Mouse (Mus musculus): ENCODE measurements around the gene Gm9922.
A peak's percentile ranks its signal among the peaks of the same experiment; 100 is the strongest.

The Gm9922 gene

DNA sequence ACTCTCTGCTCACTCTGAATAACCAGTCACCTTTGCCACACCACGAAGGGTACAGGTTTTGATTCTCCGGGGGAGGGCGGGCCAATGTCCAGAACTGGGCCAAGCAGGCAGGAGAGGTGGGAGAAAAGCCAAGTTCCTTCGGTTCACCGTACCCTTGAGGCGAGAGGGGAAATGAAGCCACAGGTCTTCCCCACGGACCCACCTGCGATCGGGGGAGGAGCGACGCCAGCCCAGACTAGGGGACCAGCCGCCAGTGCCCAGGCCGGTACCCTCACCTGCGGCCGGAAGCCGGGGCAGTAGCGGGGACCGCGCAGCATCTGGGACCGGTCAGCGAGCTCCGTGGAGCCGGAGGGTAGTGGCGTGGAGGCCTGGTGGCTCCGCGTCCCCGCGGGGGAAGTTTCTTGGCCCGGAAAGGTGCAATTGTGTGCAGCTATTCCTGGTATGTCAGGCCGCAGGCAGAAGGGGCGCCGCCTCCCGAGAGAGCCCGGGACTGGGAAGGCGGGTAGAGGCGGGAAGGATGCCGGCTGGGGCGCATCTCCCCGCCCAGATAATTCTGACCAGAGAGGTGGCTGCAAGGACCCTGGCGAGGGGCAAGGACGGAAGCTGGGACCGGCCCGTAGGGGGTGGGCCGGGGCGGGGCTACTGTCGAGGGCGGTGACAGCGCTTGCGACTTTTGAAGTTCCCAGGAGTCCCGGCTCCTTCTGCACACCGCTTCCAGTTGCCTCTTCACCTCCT is at the start of gene Gm9922, which contains the start of gene Lmo7:
Gene Gm9922 (minus strand): TSS at position 578 of the 735 bp plus-strand sequence.
Gene Lmo7 (plus strand): TSS at position 721 of the 735 bp plus-strand sequence.
- ATAC-seq (ENCODE audit: insufficient number of reproducible peaks, low FRiP score, low TSS enrichment), result peak; percentile 38

GRCm38 (mm10) chr14:101778426-101778825 is 48.8 kb upstream of the Gm9922 start:
- no peak for ATAC-seq (ENCODE audit: insufficient number of reproducible peaks, low FRiP score, low TSS enrichment)

DNA sequence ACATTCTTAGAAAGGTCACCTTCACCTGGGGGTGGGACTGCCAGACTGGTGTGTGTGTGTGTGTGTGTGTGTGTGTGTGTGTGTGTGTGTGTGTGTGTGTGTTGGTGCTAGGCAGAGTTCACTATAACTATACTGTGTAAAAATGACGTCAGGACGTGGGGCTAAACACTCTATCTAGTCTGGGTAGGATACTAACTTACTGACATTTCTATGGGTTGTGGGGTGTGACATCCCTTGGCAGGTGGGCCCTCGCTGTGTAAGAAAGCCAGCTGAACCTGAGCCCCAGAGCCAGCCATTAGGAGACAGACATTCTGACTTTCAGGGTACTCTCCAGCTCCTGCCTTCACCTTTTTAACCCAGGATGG is 47.5 kb upstream of the Gm9922 start:
- ATAC-seq (ENCODE audit: insufficient number of reproducible peaks, low FRiP score, low TSS enrichment), result no peak

- no peak for ATAC-seq (ENCODE audit: insufficient number of reproducible peaks, low FRiP score, low TSS enrichment)
These were observed 46.9 kb upstream of the Gm9922 start for GRCm38 (mm10) chr14:101776296-101777128.

DNA sequence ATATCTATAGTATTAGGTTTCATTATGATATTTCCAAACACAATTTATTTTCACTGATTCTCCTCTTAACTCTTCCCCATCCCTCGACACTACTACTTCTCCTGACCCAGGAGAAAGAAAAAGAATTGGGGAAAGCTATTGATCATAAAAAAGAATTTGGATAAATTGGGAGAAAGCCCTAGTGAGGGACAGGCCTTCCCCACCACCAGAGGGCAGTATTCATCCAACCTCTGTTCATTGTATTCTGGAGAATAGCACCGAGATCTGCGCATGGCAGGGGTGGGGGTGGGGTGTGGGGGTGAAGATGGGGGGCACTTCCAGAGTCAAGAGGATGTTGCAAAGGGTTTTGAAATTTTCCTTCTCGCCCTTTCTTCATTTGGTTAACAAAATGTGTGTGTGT is 45.0 kb upstream of the Gm9922 start:
- no peak for ATAC-seq (ENCODE audit: insufficient number of reproducible peaks, low FRiP score, low TSS enrichment)

GRCm38 (mm10) chr14:101771756-101772155 is 42.1 kb upstream of the Gm9922 start:
- no peak for ATAC-seq (ENCODE audit: insufficient number of reproducible peaks, low FRiP score, low TSS enrichment)

DNA sequence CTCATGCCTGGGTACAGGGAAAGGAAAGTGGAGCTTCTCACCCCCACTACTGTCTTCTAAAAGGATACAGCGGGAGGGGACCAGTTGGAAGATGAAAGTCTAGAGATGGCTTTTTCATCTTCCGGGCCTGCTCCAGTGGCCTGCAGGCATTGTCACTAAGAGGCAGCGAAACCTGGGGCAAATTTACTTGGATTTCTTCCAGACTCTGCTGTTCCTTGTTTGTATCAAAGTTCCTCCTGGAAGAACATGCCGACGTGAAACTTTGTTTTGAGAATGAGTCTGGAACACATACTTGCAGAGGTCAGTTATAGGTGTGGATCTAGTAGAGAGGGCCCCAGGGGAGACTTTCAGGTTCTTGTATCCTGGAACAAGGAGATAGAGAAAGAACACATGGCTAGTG is 41.7 kb upstream of the Gm9922 start:
- no peak for ATAC-seq (ENCODE audit: insufficient number of reproducible peaks, low FRiP score, low TSS enrichment)

DNA sequence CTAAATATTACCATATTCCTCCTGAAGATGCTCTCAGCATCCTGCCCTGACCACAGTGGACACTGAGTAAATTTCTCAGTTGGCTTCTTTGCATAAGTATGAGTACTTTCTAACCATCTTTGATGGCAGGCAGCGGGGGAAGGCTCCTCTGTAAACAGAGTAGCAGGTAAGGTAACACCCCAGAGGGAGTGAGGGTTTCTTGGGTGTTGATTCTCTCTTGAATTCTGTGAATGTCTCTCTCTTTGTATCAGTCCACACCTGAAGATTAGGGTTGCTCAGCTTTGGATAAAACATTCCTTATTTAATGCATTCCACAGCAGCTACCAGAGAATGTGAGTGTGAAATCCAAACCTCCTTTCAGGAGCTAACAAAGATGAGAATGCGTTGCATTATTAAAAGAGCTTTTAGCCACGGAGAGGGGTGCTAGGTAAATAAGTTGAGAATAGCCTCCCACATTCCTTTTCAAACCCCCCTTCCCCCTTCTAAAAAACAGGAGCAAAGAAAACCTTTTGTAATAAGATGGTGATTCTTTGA is 34.2 kb upstream of the Gm9922 start:
- ATAC-seq (ENCODE audit: insufficient number of reproducible peaks, low FRiP score, low TSS enrichment), result no peak

DNA sequence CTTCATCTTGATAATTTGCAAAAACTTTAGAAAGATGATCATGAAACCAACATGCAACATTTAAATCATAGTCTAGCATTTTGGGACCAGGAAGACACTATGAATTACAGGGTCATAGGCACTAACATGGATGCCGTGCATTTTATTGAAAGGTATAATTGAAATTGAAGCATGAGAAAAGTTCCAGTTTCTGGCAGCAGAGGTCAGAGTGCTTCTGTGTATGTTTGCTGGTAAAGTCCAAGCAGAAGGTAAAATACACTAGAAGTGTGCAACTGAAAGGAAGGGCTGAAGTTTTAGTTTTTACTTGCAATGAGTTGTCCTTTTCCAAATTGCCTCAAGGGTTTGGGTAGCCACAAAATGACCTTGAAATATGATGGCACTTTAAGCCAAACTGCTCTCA is 32.7 kb upstream of the Gm9922 start:
- ATAC-seq (ENCODE audit: insufficient number of reproducible peaks, low FRiP score, low TSS enrichment), result no peak

DNA sequence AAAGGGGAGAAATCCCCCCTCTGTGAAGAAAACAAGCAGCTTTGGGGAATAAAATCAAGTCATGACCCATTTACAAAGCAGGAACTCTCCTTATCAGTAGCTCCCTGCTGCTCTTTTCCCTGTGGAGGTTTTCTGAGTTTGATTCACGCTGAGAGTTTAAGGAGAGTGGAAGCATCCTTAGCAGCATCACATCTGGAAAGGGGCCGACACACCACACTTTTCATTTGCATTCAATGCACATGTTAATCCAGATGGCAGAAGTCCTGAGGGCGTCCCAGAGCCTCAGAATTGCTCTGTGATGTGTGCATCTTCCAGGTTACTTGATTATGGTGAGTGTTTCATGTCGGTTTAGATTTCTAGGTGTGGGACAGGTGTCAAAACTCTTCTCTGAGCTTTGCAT is 25.8 kb upstream of the Gm9922 start:
- ATAC-seq (ENCODE audit: insufficient number of reproducible peaks, low FRiP score, low TSS enrichment), result no peak

GRCm38 (mm10) chr14:101750910-101751309 is 21.3 kb upstream of the Gm9922 start:
- no peak for ATAC-seq (ENCODE audit: insufficient number of reproducible peaks, low FRiP score, low TSS enrichment)

DNA sequence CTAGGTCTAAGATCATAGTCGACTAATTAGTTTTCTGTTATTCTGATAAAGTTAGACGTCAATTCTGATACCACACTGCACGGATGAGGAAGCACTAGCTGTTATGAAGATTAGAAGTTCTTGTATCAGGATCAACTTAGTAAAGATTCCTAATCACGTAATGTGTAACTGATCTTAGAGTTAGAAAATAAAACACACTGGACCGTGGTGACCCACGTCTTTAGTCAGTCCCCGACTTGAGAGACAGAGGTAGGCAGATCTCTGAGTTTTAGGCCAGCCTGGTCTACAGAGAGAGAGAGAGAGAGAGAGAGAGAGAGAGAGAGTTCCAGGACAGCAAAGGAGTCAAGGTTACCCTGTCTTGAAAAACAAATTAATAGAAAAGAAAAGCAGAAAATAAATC is 18.8 kb upstream of the Gm9922 start:
- no peak for ATAC-seq (ENCODE audit: insufficient number of reproducible peaks, low FRiP score, low TSS enrichment)

- ATAC-seq (ENCODE audit: insufficient number of reproducible peaks, low FRiP score, low TSS enrichment), result no peak
These were observed 18.2 kb upstream of the Gm9922 start for GRCm38 (mm10) chr14:101747811-101748210.

DNA sequence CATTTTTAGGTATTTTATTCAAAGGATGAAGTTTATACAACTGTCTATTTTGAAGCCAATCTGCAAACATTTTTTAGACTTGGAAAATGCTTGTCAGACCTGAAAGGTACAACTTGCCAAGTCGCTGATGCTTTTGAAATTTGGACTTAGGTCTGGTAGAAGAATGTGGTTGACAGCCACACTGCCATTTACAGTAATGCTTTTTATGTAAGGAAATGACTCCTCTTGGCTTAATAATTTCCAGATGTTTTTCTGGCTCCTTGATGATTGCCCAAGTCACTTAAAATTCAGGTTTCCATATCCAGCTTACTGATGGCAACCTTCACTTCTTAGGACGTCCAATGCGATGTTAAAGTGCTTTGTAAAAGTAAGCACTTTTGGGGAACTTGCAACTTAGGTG is 17.0 kb upstream of the Gm9922 start:
- ATAC-seq (ENCODE audit: insufficient number of reproducible peaks, low FRiP score, low TSS enrichment), result no peak

- ATAC-seq (ENCODE audit: insufficient number of reproducible peaks, low FRiP score, low TSS enrichment), result no peak
These were observed 7.9 kb upstream of the Gm9922 start for GRCm38 (mm10) chr14:101737501-101737900.

GRCm38 (mm10) chr14:101733542-101734303 is 4.1 kb upstream of the Gm9922 start:
- ATAC-seq (ENCODE audit: insufficient number of reproducible peaks, low FRiP score, low TSS enrichment), result no peak

- ATAC-seq (ENCODE audit: insufficient number of reproducible peaks, low FRiP score, low TSS enrichment), result peak; percentile 47; the same call in 1 of the 2 replicates
These were observed 518 bp upstream of the Gm9922 start for GRCm38 (mm10) chr14:101729972-101730692.

GRCm38 (mm10) chr14:101714414-101714813 is 15.2 kb downstream of the Gm9922 start:
- ATAC-seq (ENCODE audit: insufficient number of reproducible peaks, low FRiP score, low TSS enrichment), result no peak

- no peak for ATAC-seq (ENCODE audit: insufficient number of reproducible peaks, low FRiP score, low TSS enrichment)
These were observed 22.5 kb downstream of the Gm9922 start for GRCm38 (mm10) chr14:101707088-101707487.

DNA sequence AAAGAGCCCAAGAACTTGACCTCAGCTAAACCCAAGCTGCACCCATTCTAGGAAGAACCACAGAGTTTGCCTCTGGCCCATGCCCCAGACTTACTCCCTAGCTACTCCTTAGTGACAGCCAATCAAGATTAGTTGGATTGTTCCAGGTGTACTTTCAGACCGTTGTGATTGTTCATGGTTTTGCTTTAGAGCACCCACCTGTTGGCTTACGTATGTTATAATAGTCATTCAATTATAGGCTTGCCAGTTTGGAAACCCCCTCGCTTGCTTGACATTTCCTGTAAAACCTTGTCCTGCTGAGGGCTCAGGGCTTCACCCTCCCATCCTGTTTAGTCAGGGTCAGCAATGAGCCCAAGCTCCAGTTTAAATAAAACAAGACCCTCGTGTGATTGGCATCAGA is 25.1 kb downstream of the Gm9922 start:
- no peak for ATAC-seq (ENCODE audit: insufficient number of reproducible peaks, low FRiP score, low TSS enrichment)

Data from cerebellum, adult (tissue).